Mouse (Mus musculus) lung, adult 2 months (tissue): Measurements from ENCODE around the gene Sema4f.

Experiments
- CTCF ChIP-seq: fragments of 200-500 bp; IDR thresholded peaks from 2 replicates; pipeline ENCODE4 v1.5.1; 2011; ENCODE audit warnings: mild to moderate bottlenecking, low read length, control low read depth; ENCODE audit not compliant: insufficient read depth
- POLR2A ChIP-seq: fragments of 200-500 bp; IDR thresholded peaks from 2 replicates; pipeline ENCODE4 v1.6.1; 2011; ENCODE audit warnings: low read depth, mild to moderate bottlenecking, control low read depth, low read length, borderline replicate concordance; ENCODE audit errors: extremely low read depth

- no peak for TF ChIP-seq CTCF
- no peak for TF ChIP-seq POLR2A
Measured at GRCm38 (mm10) chr6:82918371-82918770, 21.2 kb downstream of the Sema4f start.
